Mouse (Mus musculus): ENCODE results near the gene Park7. TPM values are rescaled to one million over a fixed set of nuclear protein-coding genes. Genes with fewer than 3 reads are reported as not detected.

The Park7 gene
- 26.7 and 34.4 TPM in 2 replicates for polyA plus RNA-seq (2012)

GRCm38 (mm10) chr4:150914290-150914733 lies at the start of gene Park7, which contains the start of gene Tnfrsf9:
Gene Park7, minus strand, starts transcription at chr4:150914437.
Gene Tnfrsf9, plus strand, starts transcription at chr4:150914562.
- TF ChIP-seq GATA1 (IDR thresholded peaks at IDR 0.05; ENCODE audit: low read length): no peak
- TF ChIP-seq TAL1 (IDR thresholded peaks at IDR 0.05; ENCODE audit: low read length): no peak
- H3K4me1 ChIP-seq (ENCODE audit: control insufficient read depth): peaks cover 49% of the 10 kb centered on the region
- peaks cover 2% of the 10 kb centered on the region; the same call in 1 of the 2 replicates for H3K36me3 ChIP-seq (ENCODE audit: control insufficient read depth)
- H3K9me3 ChIP-seq (ENCODE audit: control insufficient read depth, low read length): 0 out of 2 replicates have a peak, but pooled peaks cover 2% of the 10 kb centered on the region
- no peaks in the 10 kb centered on the region for H3K27me3 ChIP-seq (ENCODE audit: control insufficient read depth)
- peak within 1 kb of the TSS; percentile 96 for H3K4me3 ChIP-seq (replicated peaks)

GRCm38 (mm10) chr4:150963711-150964110 lies 49.5 kb upstream of the Park7 start:
- TF ChIP-seq TAL1 (IDR thresholded peaks at IDR 0.05; ENCODE audit: low read length) (no peak), GATA1 (IDR thresholded peaks at IDR 0.05; ENCODE audit: low read length) (no peak)
- Histone ChIP-seq H3K4me3 (replicated peaks) (no peak overlapping the region), H3K9me3 (ENCODE audit: control insufficient read depth, low read length) (no peaks in the 10 kb centered on the region), H3K4me1 (ENCODE audit: control insufficient read depth) (peaks cover 8% of the 10 kb centered on the region), H3K36me3 (ENCODE audit: control insufficient read depth) (no peaks in the 10 kb centered on the region), H3K27me3 (ENCODE audit: control insufficient read depth) (no peaks in the 10 kb centered on the region)

GRCm38 (mm10) chr4:150962231-150962630 lies 48.0 kb upstream of the Park7 start:
- Histone ChIP-seq H3K9me3 (ENCODE audit: control insufficient read depth, low read length) (no peaks in the 10 kb centered on the region), H3K36me3 (ENCODE audit: control insufficient read depth) (no peaks in the 10 kb centered on the region), H3K4me3 (replicated peaks) (no peak overlapping the region), H3K4me1 (ENCODE audit: control insufficient read depth) (peaks cover 12% of the 10 kb centered on the region), H3K27me3 (ENCODE audit: control insufficient read depth) (no peaks in the 10 kb centered on the region)
- no peak for TF ChIP-seq TAL1 (IDR thresholded peaks at IDR 0.05; ENCODE audit: low read length)
- no peak for TF ChIP-seq GATA1 (IDR thresholded peaks at IDR 0.05; ENCODE audit: low read length)

GRCm38 (mm10) chr4:150958536-150958935 lies 44.3 kb upstream of the Park7 start:
- H3K4me1 ChIP-seq (ENCODE audit: control insufficient read depth): peaks cover 6% of the 10 kb centered on the region
- TF ChIP-seq TAL1 (IDR thresholded peaks at IDR 0.05; ENCODE audit: low read length) (no peak), GATA1 (IDR thresholded peaks at IDR 0.05; ENCODE audit: low read length) (no peak)
- no peaks in the 10 kb centered on the region for H3K9me3 ChIP-seq (ENCODE audit: control insufficient read depth, low read length)
- H3K27me3 ChIP-seq (ENCODE audit: control insufficient read depth): no peaks in the 10 kb centered on the region
- H3K36me3 ChIP-seq (ENCODE audit: control insufficient read depth): no peaks in the 10 kb centered on the region
- H3K4me3 ChIP-seq (replicated peaks): no peak overlapping the region

GRCm38 (mm10) chr4:150957106-150957458 lies 42.8 kb upstream of the Park7 start:
- Histone ChIP-seq H3K4me1 (ENCODE audit: control insufficient read depth) (peaks cover 6% of the 10 kb centered on the region), H3K27me3 (ENCODE audit: control insufficient read depth) (no peaks in the 10 kb centered on the region), H3K4me3 (replicated peaks) (no peak overlapping the region), H3K9me3 (ENCODE audit: control insufficient read depth, low read length) (no peaks in the 10 kb centered on the region), H3K36me3 (ENCODE audit: control insufficient read depth) (no peaks in the 10 kb centered on the region)
- TF ChIP-seq TAL1 (IDR thresholded peaks at IDR 0.05; ENCODE audit: low read length) (no peak), GATA1 (IDR thresholded peaks at IDR 0.05; ENCODE audit: low read length) (no peak)

GRCm38 (mm10) chr4:150956369-150957105 lies 42.3 kb upstream of the Park7 start:
- Histone ChIP-seq H3K4me3 (replicated peaks) (no peak overlapping the region), H3K4me1 (ENCODE audit: control insufficient read depth) (peaks cover 6% of the 10 kb centered on the region), H3K27me3 (ENCODE audit: control insufficient read depth) (no peaks in the 10 kb centered on the region), H3K36me3 (ENCODE audit: control insufficient read depth) (no peaks in the 10 kb centered on the region), H3K9me3 (ENCODE audit: control insufficient read depth, low read length) (no peaks in the 10 kb centered on the region)
- TF ChIP-seq GATA1 (IDR thresholded peaks at IDR 0.05; ENCODE audit: low read length) (no peak), TAL1 (IDR thresholded peaks at IDR 0.05; ENCODE audit: low read length) (no peak)

- no peak for TF ChIP-seq TAL1 (IDR thresholded peaks at IDR 0.05; ENCODE audit: low read length)
- no peak for TF ChIP-seq GATA1 (IDR thresholded peaks at IDR 0.05; ENCODE audit: low read length)
- Histone ChIP-seq H3K4me1 (ENCODE audit: control insufficient read depth) (no peaks in the 10 kb centered on the region), H3K27me3 (ENCODE audit: control insufficient read depth) (no peaks in the 10 kb centered on the region), H3K4me3 (replicated peaks) (no peak overlapping the region), H3K36me3 (ENCODE audit: control insufficient read depth) (no peaks in the 10 kb centered on the region), H3K9me3 (ENCODE audit: control insufficient read depth, low read length) (no peaks in the 10 kb centered on the region)
Measured at GRCm38 (mm10) chr4:150950972-150951371, 36.7 kb upstream of the Park7 start.

GRCm38 (mm10) chr4:150944707-150945106 lies 30.5 kb upstream of the Park7 start:
- TF ChIP-seq TAL1 (IDR thresholded peaks at IDR 0.05; ENCODE audit: low read length) (no peak), GATA1 (IDR thresholded peaks at IDR 0.05; ENCODE audit: low read length) (no peak)

GRCm38 (mm10) chr4:150939991-150940651 lies 25.9 kb upstream of the Park7 start:
- Histone ChIP-seq H3K27me3 (ENCODE audit: control insufficient read depth) (no peaks in the 10 kb centered on the region), H3K4me1 (ENCODE audit: control insufficient read depth) (no peaks in the 10 kb centered on the region), H3K4me3 (replicated peaks) (no peak overlapping the region), H3K9me3 (ENCODE audit: control insufficient read depth, low read length) (no peaks in the 10 kb centered on the region), H3K36me3 (ENCODE audit: control insufficient read depth) (no peaks in the 10 kb centered on the region)
- no peak for TF ChIP-seq GATA1 (IDR thresholded peaks at IDR 0.05; ENCODE audit: low read length)
- no peak for TF ChIP-seq TAL1 (IDR thresholded peaks at IDR 0.05; ENCODE audit: low read length)

More at GRCm38 (mm10) chr4:150944707-150945106, 30.5 kb upstream of the Park7 start:
- Histone ChIP-seq H3K9me3 (ENCODE audit: control insufficient read depth, low read length) (no peaks in the 10 kb centered on the region), H3K27me3 (ENCODE audit: control insufficient read depth) (no peaks in the 10 kb centered on the region), H3K4me3 (replicated peaks) (no peak overlapping the region), H3K4me1 (ENCODE audit: control insufficient read depth) (no peaks in the 10 kb centered on the region), H3K36me3 (ENCODE audit: control insufficient read depth) (no peaks in the 10 kb centered on the region)
